Mouse (Mus musculus) urinary bladder, postnatal 10 days (tissue): ENCODE measurements around the gene Pex19.
A peak's percentile ranks its signal among the peaks of the same experiment; 100 is the strongest.

Source experiments
- DNase-seq: peaks from one replicate; pipeline ENCODE4 v3.0.0; 2022; ENCODE audit warnings: low spot score

Gene Pex19

GRCm38 (mm10) chr1:172126376-172127347 lies at the start of gene Pex19:
TSS of gene Pex19 (plus strand) at chr1:172126755.
- DNase-seq = no peak

GRCm38 (mm10) chr1:172077981-172078380 lies 48.6 kb upstream of the Pex19 start:
- DNase-seq = no peak

- DNase-seq = peak; percentile 69
Measured at GRCm38 (mm10) chr1:172082101-172082898, 44.3 kb upstream of the Pex19 start, which contains the start of the genes Copa and Ncstn. TSS of gene Copa (plus strand) at chr1:172082529. TSS of gene Ncstn (minus strand) at chr1:172082795.

GRCm38 (mm10) chr1:172082899-172083445 lies 43.6 kb upstream of the Pex19 start:
- no peak for DNase-seq

- no peak for DNase-seq
Measured at GRCm38 (mm10) chr1:172093522-172093921, 33.0 kb upstream of the Pex19 start.

- DNase-seq = no peak
Measured at GRCm38 (mm10) chr1:172094295-172094694, 32.3 kb upstream of the Pex19 start.

- no peak for DNase-seq
Measured at GRCm38 (mm10) chr1:172095202-172095601, 31.4 kb upstream of the Pex19 start.

GRCm38 (mm10) chr1:172099325-172100033 lies 27.1 kb upstream of the Pex19 start:
- DNase-seq = no peak

GRCm38 (mm10) chr1:172103619-172104018 lies 22.9 kb upstream of the Pex19 start:
- DNase-seq = no peak

- no peak for DNase-seq
Measured at GRCm38 (mm10) chr1:172105101-172105500, 21.5 kb upstream of the Pex19 start.

GRCm38 (mm10) chr1:172107777-172108477 lies 18.6 kb upstream of the Pex19 start:
- DNase-seq = no peak

- no peak for DNase-seq
Measured at GRCm38 (mm10) chr1:172116948-172117347, 9.6 kb upstream of the Pex19 start.

GRCm38 (mm10) chr1:172119100-172119499 lies 7.5 kb upstream of the Pex19 start:
- DNase-seq = no peak

- no peak for DNase-seq
Measured at GRCm38 (mm10) chr1:172119720-172120119, 6.8 kb upstream of the Pex19 start.

GRCm38 (mm10) chr1:172122671-172123070 lies 3.9 kb upstream of the Pex19 start:
- DNase-seq = no peak

- no peak for DNase-seq
Measured at GRCm38 (mm10) chr1:172124572-172124971, 2.0 kb upstream of the Pex19 start.

- no peak for DNase-seq
Measured at GRCm38 (mm10) chr1:172127487-172127886, 932 bp downstream of the Pex19 start.

GRCm38 (mm10) chr1:172128563-172128962 lies 2.0 kb downstream of the Pex19 start:
- no peak for DNase-seq

- DNase-seq = no peak
Measured at GRCm38 (mm10) chr1:172129108-172129507, 2.6 kb downstream of the Pex19 start.

GRCm38 (mm10) chr1:172129780-172130179 lies 3.2 kb downstream of the Pex19 start:
- no peak for DNase-seq

GRCm38 (mm10) chr1:172132319-172132718 lies 5.8 kb downstream of the Pex19 start:
- no peak for DNase-seq
